Mouse (Mus musculus) liver, postnatal 0 days (tissue): ENCODE measurements around the gene Ntpcr.

Experiments used
- CTCF ChIP-seq: sonication (generic); IDR thresholded peaks from 2 replicates; pipeline ENCODE4 v1.5.1; 2016; ENCODE audit warnings: antibody characterized with exemption, low read depth
- EP300 ChIP-seq: IDR thresholded peaks from 2 replicates; pipeline ENCODE4 v1.6.1; 2016; ENCODE audit warnings: antibody characterized with exemption, low read depth, mild to moderate bottlenecking

GRCm38 (mm10) chr8:125777478-125778164 lies 47.9 kb downstream of the Ntpcr start:
- TF ChIP-seq CTCF (no peak), EP300 (no peak)
